Mouse (Mus musculus): ENCODE results near the gene Rpl26.

GRCm38 (mm10) chr11:68905138-68905531, 3.8 kb downstream of the Rpl26 start:
- TF ChIP-seq CTCF (IDR thresholded peaks at IDR 0.05; ENCODE audit: borderline replicate concordance, insufficient read depth, low read depth, low read length) (no peak), POLR2A (IDR thresholded peaks at IDR 0.05; ENCODE audit: borderline replicate concordance, insufficient read depth, low read length) (no peak)
